Mouse (Mus musculus) limb, embryonic 11.5 days (tissue): ENCODE measurements around the gene Hipk2. TPM values are rescaled to one million over a fixed set of nuclear protein-coding genes. Genes with fewer than 3 reads are reported as not detected.

ENCODE experiments used
- ATAC-seq: fragments of 200-750 bp; cut with Nextera tagmentation; 2 replicates; pipeline ENCODE4 v1.8.0; 2017; ENCODE audit warnings: low read depth; ENCODE audit not compliant: insufficient number of reproducible peaks, low FRiP score, low TSS enrichment
- DNase-seq: peaks from one replicate; pipeline ENCODE4 v3.0.0-alpha.2; 2015; ENCODE audit warnings: low spot score
- H3K27ac ChIP-seq: fragments of 300-500 bp; sonication (generic); replicated peaks from 2 replicates; pipeline ENCODE4 v1.5.1; 2014; ENCODE audit warnings: low read depth, mild to moderate bottlenecking, low read length
- H3K27me3 ChIP-seq: fragments of 300-500 bp; sonication (generic); 2 replicates; pipeline ENCODE4 v1.6.1; 2014; ENCODE audit warnings: mild to moderate bottlenecking, low read length, mixed read lengths; ENCODE audit not compliant: control insufficient read depth, insufficient read depth
- H3K36me3 ChIP-seq: fragments of 300-500 bp; sonication (generic); 2 replicates; pipeline ENCODE4 v1.6.1; 2014; ENCODE audit warnings: mild to moderate bottlenecking, low read length, moderate library complexity, mixed read lengths; ENCODE audit not compliant: control insufficient read depth, insufficient read depth
- H3K4me1 ChIP-seq: fragments of 300-500 bp; sonication (generic); 2 replicates; pipeline ENCODE4 v1.6.1; 2014; ENCODE audit warnings: low read length, mixed read lengths; ENCODE audit not compliant: control insufficient read depth, insufficient read depth
- H3K4me2 ChIP-seq: fragments of 300-500 bp; sonication (generic); 2 replicates; pipeline ENCODE4 v1.6.1; 2014; ENCODE audit warnings: low read depth, mild to moderate bottlenecking, moderate library complexity; ENCODE audit not compliant: severe bottlenecking
- H3K4me3 ChIP-seq: fragments of 300-500 bp; sonication (generic); 2 replicates; pipeline ENCODE4 v1.5.1; 2014; ENCODE audit warnings: low read depth, low read length
- H3K9ac ChIP-seq: fragments of 300-500 bp; sonication (generic); 2 replicates; pipeline ENCODE4 v1.6.1; 2014; ENCODE audit warnings: mild to moderate bottlenecking, low read length
- H3K9me3 ChIP-seq: fragments of 300-500 bp; sonication (generic); 2 replicates; pipeline ENCODE4 v1.6.1; 2016; ENCODE audit warnings: low read length; ENCODE audit not compliant: control insufficient read depth
- whole genome bisulfite sequencing: fragments of 180-500 bp; shearing (Covaris S2); extraction: QIAGEN DNeasy Blood & Tissue Kit; methylation state at CpG from one replicate; pipeline ENCODE4 v1.1.7; 2014; 5-methylcytosine and 5-hydroxymethylcytosine counted together
- polyA plus RNA-seq: library from polyadenylated mRNA; unstranded; fragments of >200 nt; fragmentation: Nextera tagmentation; extraction: Ambion mirVana; gene quantifications from 2 replicates; pipeline ENCODE4 v1.2.1, GENCODE M21; 2014

Gene Hipk2
- polyA plus RNA-seq, 1 experiment from 2014 or later = 20.5 TPM

DNA sequence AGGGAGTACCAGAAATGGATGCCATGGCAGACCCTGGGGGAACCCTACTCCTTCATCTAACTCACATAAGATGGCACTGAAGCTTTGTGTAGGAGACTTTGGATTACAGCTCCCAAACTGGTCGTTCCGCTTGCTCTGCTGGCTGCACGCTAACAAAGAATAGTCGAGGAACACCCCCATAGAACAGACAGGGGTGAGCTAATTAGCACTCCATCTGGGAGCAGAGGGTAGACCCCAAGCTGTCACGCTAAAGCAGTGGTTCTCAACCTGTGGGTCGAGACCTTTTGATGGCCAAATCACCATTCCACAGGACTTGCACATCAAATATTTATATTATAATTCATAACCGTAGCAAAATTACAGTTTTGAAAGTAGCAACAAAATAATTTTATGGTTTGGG is 114.0 kb downstream of the Hipk2 start:
- H3K36me3 ChIP-seq = no peaks in the 10 kb centered on the region
- H3K4me3 ChIP-seq = no peak overlapping the region
- no peaks in the 10 kb centered on the region for H3K27me3 ChIP-seq
- WGBS = 88% methylated on average over 7 of the region's 7 CpGs
- DNase-seq (no peak), ATAC-seq (no peak)
- no peak overlapping the region for H3K9ac ChIP-seq
- H3K4me1 ChIP-seq = no peaks in the 10 kb centered on the region
- H3K27ac ChIP-seq = no peak overlapping the region
- no peak overlapping the region for H3K4me2 ChIP-seq
- H3K9me3 ChIP-seq = no peaks in the 10 kb centered on the region

DNA sequence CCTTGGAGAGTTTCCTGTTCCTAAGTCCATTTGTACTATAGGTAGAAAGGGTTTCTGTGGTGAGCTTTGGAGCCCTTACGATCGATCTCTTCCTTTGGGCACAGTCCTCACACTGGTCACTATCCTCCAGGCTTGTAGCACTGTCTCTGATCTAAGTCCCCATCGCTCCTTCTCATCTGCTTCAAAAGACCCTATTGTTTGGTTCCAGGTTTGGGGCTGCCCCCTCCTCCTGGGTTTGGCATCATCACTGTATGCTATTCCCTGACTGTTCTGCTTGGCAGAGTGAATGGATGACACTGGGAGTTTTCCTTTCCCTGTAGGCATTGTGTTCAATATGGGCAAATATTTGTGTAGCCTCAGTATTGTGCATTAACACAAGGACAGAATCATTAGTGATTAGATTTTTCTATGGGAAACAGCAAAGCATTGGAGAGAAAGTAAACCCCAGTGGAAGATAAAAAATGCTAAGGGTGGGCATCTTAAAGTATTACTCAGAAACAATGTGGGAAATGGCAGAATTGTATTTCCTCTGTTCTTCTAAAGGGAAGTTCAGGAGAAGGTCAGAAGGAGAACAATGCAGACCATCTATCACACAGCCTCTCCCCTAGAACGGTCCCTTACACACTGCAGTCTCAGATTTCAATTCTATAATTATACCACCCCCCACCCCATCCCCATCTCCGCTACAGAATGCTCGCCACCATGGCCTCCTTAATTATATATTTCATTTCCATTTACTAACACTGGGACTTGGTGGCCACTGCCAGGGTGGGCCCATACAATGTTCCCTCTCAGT is 114.9 kb downstream of the Hipk2 start:
- H3K9ac ChIP-seq = no peak overlapping the region
- no peaks in the 10 kb centered on the region for H3K36me3 ChIP-seq
- H3K27me3 ChIP-seq = no peaks in the 10 kb centered on the region
- ATAC-seq (no peak), DNase-seq (no peak)
- no peaks in the 10 kb centered on the region for H3K9me3 ChIP-seq
- no peak overlapping the region for H3K4me3 ChIP-seq
- no peak overlapping the region for H3K27ac ChIP-seq
- no peak overlapping the region for H3K4me2 ChIP-seq
- H3K4me1 ChIP-seq = no peaks in the 10 kb centered on the region
- WGBS = 74% methylated on average over 6 of the region's 6 CpGs

DNA sequence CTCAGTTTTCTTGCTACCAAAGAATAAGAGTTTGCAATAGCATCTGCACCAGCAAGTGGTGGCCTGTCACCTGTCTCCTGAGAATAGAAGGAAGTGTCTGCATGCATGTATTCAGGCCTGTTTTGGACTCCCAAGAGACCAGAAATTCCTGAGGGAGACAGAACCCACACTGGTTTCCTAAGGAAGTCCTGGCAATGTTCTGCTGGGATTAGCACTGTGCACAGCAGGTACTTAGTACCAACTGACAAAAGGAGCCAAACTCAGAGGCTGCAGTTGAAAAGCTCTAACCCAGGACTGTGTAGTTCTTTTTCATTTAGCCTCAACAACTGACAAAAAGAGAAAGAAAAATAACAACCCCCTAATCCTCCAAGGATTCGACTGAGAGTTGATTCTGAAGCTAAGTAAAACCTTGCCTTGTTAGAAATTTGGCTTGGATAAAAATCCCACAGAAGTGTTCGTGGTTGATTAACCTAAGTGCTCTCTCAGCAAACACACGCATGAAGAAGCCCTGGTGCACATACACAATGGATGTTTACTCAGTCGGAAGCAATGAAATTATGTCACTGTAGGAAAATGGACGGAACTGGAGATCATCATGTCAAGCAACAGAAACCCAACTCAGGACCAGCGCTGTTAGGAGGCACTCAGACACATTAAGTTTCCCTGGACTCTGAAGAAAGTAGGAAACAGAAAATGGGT is 115.9 kb downstream of the Hipk2 start:
- Histone ChIP-seq H3K27ac (no peak overlapping the region), H3K4me3 (no peak overlapping the region), H3K27me3 (no peaks in the 10 kb centered on the region), H3K9me3 (no peaks in the 10 kb centered on the region), H3K36me3 (no peaks in the 10 kb centered on the region), H3K4me1 (no peaks in the 10 kb centered on the region), H3K4me2 (no peak overlapping the region), H3K9ac (no peak overlapping the region)
- ATAC-seq (no peak), DNase-seq (no peak)
- 87% methylated on average over 6 of the region's 6 CpGs for WGBS

DNA sequence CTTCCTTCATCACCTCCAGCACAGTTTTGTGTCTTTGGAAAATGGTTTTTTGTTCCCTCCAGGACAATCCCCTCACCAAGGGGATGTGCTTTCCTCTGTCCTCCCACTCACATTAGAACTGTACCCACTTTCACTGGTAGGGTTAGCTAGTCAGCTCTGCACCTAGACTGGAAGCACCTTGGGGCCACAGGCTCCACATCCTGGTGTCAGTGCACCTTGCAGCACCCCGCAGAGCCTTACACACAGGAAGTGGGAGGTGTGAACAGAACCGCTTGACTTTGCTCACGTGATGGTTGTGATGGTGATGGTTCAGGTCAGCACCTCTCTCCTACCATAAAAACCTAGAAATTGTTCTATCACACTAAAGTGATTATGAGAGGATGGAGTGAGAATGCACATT is 116.8 kb downstream of the Hipk2 start:
- Histone ChIP-seq H3K36me3 (no peaks in the 10 kb centered on the region), H3K27me3 (no peaks in the 10 kb centered on the region), H3K4me1 (no peaks in the 10 kb centered on the region), H3K9ac (no peak overlapping the region), H3K27ac (no peak overlapping the region), H3K4me2 (no peak overlapping the region), H3K4me3 (no peak overlapping the region), H3K9me3 (no peaks in the 10 kb centered on the region)
- WGBS = 86% methylated on average over 3 of the region's 3 CpGs
- ATAC-seq (no peak), DNase-seq (no peak)

DNA sequence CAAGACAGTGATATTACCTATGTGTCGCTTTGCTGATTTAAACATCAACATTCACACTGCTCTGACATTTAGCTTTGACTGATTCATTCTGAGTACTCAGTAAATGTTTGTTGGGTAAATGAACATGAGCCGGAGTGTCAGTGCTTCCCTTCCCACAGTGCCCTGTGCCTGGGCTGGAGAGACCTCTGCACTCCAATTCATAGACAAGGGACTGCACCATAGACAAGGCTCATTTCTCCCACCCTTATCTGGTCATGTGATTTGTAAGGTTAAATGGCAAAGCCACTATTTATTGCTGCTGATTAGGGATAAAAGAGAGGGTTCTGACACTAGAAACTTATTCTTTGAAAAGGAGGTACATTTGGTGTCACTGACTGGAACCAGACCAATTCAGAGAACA is 118.4 kb downstream of the Hipk2 start:
- WGBS = 94% methylated on average over 2 of the region's 2 CpGs
- no peaks in the 10 kb centered on the region for H3K4me1 ChIP-seq

DNA sequence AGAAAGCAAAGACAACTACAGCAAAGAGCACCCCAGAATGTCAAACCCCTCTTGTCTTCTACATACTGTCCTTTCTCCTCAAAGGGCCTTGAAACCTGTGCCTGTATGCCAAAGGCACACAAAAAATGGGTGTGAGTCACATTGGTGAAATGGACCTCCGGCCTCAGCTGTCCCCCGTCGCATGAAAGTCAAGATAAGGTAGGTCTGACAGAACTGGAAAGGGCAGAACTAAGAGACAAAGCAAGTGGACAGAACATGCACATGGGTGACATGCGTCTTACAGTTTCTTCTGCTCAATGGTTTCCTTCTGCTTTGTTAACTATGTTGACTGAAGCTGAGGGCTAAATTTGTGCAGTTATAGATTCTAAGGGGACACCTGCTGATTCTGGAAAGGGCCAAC is 119.0 kb downstream of the Hipk2 start:
- Histone ChIP-seq H3K36me3 (no peaks in the 10 kb centered on the region), H3K27me3 (no peaks in the 10 kb centered on the region), H3K4me3 (no peak overlapping the region), H3K9me3 (no peaks in the 10 kb centered on the region), H3K27ac (no peak overlapping the region), H3K4me2 (no peak overlapping the region), H3K4me1 (no peaks in the 10 kb centered on the region), H3K9ac (no peak overlapping the region)
- ATAC-seq = no peak
- DNase-seq = no peak
- WGBS = 92% methylated on average over 4 of the region's 4 CpGs

More for the DNA sequence above, 118.4 kb downstream of the Hipk2 start:
- Histone ChIP-seq H3K9ac (no peak overlapping the region), H3K4me2 (no peak overlapping the region), H3K27ac (no peak overlapping the region), H3K4me3 (no peak overlapping the region), H3K27me3 (no peaks in the 10 kb centered on the region), H3K9me3 (no peaks in the 10 kb centered on the region), H3K36me3 (no peaks in the 10 kb centered on the region)
- ATAC-seq (no peak), DNase-seq (no peak)

DNA sequence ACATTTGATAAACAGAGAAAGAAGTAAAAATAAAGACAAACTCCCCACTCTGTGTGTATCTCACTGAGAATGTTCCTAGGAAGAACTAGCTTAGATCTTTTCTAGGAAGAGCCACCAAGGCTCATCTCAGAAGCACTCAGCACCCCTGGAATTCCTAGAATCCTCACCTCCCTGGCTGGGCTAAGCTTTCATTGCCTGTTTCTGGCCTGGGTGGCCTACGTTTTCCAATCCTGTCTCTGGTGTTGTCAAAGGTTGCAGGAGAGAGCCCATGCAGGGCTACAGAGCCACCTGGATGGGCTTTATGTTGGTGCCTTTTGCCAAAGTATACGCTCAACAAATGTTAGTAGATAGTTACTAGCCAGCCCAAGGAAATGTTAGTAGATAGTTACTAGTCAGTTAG is 120.0 kb downstream of the Hipk2 start:
- Histone ChIP-seq H3K9ac (no peak overlapping the region), H3K4me1 (no peaks in the 10 kb centered on the region), H3K4me3 (no peak overlapping the region), H3K36me3 (no peaks in the 10 kb centered on the region), H3K9me3 (no peaks in the 10 kb centered on the region), H3K4me2 (no peak overlapping the region), H3K27ac (no peak overlapping the region), H3K27me3 (no peaks in the 10 kb centered on the region)
- 81% methylated on average over 2 of the region's 2 CpGs for WGBS
- ATAC-seq = no peak
- no peak for DNase-seq

DNA sequence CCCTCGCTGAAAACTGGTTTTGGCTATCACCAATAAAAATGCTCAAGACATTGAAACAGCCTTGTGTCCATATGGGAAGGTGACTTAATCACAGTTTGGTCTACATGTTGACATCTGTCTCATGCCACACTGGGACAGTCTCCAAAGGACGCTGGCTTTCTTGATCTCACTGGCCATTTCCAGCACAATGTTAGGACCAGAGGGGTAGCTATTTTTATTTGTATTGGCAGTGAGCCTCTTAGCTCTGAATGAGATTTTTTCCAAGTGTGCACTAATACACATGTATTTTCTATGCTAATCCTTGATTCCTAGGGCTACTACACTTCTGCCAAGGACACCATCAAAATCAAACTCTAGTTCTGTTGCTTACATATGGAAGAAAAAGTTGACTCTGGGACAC is 120.8 kb downstream of the Hipk2 start:
- Histone ChIP-seq H3K27me3 (no peaks in the 10 kb centered on the region), H3K36me3 (no peaks in the 10 kb centered on the region; the same call in 1 of the 2 replicates), H3K4me3 (no peak overlapping the region), H3K4me1 (no peaks in the 10 kb centered on the region), H3K27ac (no peak overlapping the region), H3K4me2 (no peak overlapping the region), H3K9me3 (no peaks in the 10 kb centered on the region), H3K9ac (no peak overlapping the region)
- DNase-seq = no peak
- ATAC-seq = no peak
- 93% methylated on average over 2 of the region's 2 CpGs for WGBS
